Mouse (Mus musculus): ENCODE data around the gene Cxcl3.

DNA sequence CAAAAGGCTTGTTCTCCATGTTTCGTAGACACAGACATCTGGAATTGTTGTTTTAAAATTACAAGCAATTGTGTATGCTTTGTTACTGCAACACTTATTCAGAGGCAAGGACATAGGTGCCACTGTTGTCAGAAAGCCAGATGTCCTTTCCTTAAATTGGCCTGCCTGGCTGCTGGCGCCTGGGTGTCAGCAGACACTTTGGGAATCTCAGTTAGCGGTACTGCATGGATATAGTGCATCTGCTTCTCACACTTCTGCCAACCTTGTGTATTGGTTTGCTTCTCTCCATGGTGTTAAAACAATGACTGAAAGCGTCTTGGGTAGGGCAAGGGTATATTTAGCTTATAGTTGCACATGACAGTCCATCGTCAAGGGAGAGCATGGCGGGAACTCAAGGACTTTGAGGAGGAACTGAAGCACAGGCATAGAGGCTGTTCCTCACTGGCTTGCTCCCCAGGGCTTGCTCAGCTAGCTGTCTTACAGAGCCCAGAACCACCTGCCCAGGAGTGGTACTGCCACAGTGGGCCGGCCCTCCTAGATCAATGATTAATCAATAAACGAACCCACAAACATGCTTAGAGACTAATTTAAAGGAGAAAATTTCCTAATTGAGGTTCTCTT, 47.0 kb downstream of the Cxcl3 start:
- TF ChIP-seq EP300 (optimal IDR thresholded peaks at IDR 0.05) (no peak), CTCF (IDR thresholded peaks at IDR 0.05; ENCODE audit: low read depth) (no peak)
